Mouse (Mus musculus) liver, adult 2 months (tissue): ENCODE results near the gene 3110009E18Rik. TPM values are rescaled to one million over a fixed set of nuclear protein-coding genes. Genes with fewer than 3 reads are reported as not detected.

Source experiments
- DNase-seq: peaks from one replicate; pipeline ENCODE4 v3.0.0-alpha.2; 2011; ENCODE audit warnings: low read depth, low spot score; ENCODE audit errors: extremely low read depth
- H3K27ac ChIP-seq: fragments of 200-500 bp; replicated peaks from 2 replicates; pipeline ENCODE4 v1.5.1; 2012; ENCODE audit warnings: low read depth, mild to moderate bottlenecking, control low read depth, inconsistent platforms, low read length; ENCODE audit not compliant: insufficient read depth
- H3K27me3 ChIP-seq: fragments of 200-500 bp; 2 replicates; pipeline ENCODE4 v1.6.1; 2012; ENCODE audit warnings: mild to moderate bottlenecking, moderate library complexity, low read length, inconsistent platforms; ENCODE audit not compliant: control insufficient read depth, insufficient read depth
- H3K36me3 ChIP-seq: fragments of 200-500 bp; 2 replicates; pipeline ENCODE4 v1.6.1; 2012; ENCODE audit warnings: low read length, inconsistent platforms; ENCODE audit not compliant: control insufficient read depth, insufficient read depth
- H3K4me1 ChIP-seq: fragments of 200-500 bp; 2 replicates; pipeline ENCODE4 v1.6.1; 2011; ENCODE audit warnings: low read length; ENCODE audit not compliant: control insufficient read depth, insufficient read depth
- H3K4me3 ChIP-seq: fragments of 200-500 bp; 2 replicates; pipeline ENCODE4 v1.5.1; 2011; ENCODE audit warnings: low read depth, mild to moderate bottlenecking, control low read depth, low read length, moderate library complexity; ENCODE audit not compliant: insufficient read depth
- H3K79me2 ChIP-seq: fragments of 200-500 bp; 2 replicates; pipeline ENCODE4 v1.6.1; 2012; ENCODE audit warnings: inconsistent platforms, mild to moderate bottlenecking, low read length, moderate library complexity; ENCODE audit not compliant: control insufficient read depth, insufficient read depth
- H3K9ac ChIP-seq: fragments of 200-500 bp; 2 replicates; pipeline ENCODE4 v1.6.1; 2012; ENCODE audit warnings: low read depth, mild to moderate bottlenecking, control low read depth, inconsistent platforms, low read length
- CTCF ChIP-seq: fragments of 200-500 bp; IDR thresholded peaks from 2 replicates; pipeline ENCODE4 v1.5.1; 2011; ENCODE audit warnings: low read depth, low read length, control low read depth
- POLR2A ChIP-seq: fragments of 200-500 bp; IDR thresholded peaks from 2 replicates; pipeline ENCODE4 v1.6.1; 2011; ENCODE audit warnings: low read length, control low read depth; ENCODE audit not compliant: insufficient read depth; ENCODE audit errors: extremely low read depth
- WGBS: fragments of 180-500 bp; shearing (Covaris S2); methylation state at CpG from one replicate; pipeline ENCODE4 v1.1.7; 2018; 5-methylcytosine and 5-hydroxymethylcytosine counted together
- polyA plus RNA-seq: library from polyadenylated mRNA; depleted of rRNA; stranded (reverse); fragments of >200 nt; gene quantifications from 2 replicates; pipeline ENCODE4 v1.2.3, GENCODE M21; 2012
- total RNA-seq: library from RNA; depleted of rRNA; stranded (reverse); fragments of >200 nt; gene quantifications from 2 replicates; pipeline ENCODE4 v1.2.3, GENCODE M21; 2014

Gene 3110009E18Rik
- total and polyA plus RNA-seq, 2 experiments, result 0.61 to 1.4 TPM

DNA sequence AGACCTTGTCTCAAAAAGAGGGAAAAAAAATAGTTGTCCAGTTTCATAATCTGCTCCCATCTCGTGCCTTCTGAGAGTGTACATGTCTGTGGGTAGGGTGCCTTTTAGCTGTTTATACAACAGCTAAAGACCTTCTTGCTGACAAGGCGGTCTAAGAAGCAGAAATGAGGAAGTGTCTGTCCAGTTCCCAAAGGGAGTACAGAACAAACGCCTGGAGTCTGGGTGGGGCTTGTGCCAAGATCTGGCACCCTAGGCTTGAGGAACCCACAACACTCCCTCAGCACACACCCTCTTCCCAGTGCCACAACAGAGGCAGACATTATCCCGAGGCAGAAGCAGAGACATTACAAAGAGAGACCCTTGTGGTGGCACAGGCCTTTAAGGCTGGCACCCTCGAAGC is 45.5 kb upstream of the 3110009E18Rik start:
- no peak for DNase-seq
- Histone ChIP-seq H3K4me3 (no peak overlapping the region), H3K4me1 (peaks cover 24% of the 10 kb centered on the region), H3K36me3 (no peaks in the 10 kb centered on the region), H3K27me3 (no peaks in the 10 kb centered on the region), H3K79me2 (peaks cover 15% of the 10 kb centered on the region; the same call in 1 of the 2 replicates), H3K27ac (no peak overlapping the region), H3K9ac (no peak overlapping the region)
- TF ChIP-seq CTCF, result no peak
- no peak for TF ChIP-seq POLR2A
- 74% methylated on average over 5 of the region's 5 CpGs for WGBS

DNA sequence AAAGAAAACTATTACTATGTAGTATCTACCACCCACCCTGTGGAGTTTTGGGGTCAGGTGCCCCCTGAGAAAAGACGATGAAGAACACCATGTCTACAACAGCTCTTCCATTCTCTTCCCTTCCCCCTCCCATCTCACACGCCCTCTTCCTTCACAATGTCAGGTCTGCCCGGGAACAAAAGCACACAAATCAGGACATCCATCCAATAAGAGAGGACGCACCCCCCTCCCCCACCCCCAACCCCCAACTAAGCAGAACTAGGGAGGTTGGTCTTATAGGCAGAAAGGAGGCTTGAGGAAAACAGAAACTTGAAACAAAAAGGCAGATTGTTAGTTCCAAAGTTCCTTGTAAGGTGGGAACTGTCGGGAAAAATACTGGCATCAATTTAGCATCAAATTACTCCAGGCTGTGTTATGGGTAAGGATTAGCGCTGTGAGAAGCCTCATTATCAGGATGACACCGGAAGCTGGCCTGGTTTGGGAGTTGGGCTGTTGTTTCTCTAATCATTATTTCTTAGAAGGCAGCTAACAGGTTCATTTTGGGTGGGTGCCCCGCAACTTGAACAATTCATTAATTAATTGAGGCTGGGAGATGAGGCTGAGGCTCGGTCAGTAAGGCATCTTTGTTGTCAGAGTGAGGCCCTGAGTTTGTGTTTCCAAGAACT is 43.1 kb upstream of the 3110009E18Rik start:
- H3K79me2 ChIP-seq, result no peaks in the 10 kb centered on the region
- no peaks in the 10 kb centered on the region for H3K36me3 ChIP-seq
- peaks cover 7% of the 10 kb centered on the region for H3K4me1 ChIP-seq
- H3K9ac ChIP-seq, result no peak overlapping the region
- no peak overlapping the region for H3K4me3 ChIP-seq
- H3K27ac ChIP-seq, result no peak overlapping the region
- no peaks in the 10 kb centered on the region for H3K27me3 ChIP-seq
- no peak for TF ChIP-seq POLR2A
- no peak for TF ChIP-seq CTCF
- 63% methylated on average over 9 of the region's 9 CpGs for WGBS
- DNase-seq, result no peak

DNA sequence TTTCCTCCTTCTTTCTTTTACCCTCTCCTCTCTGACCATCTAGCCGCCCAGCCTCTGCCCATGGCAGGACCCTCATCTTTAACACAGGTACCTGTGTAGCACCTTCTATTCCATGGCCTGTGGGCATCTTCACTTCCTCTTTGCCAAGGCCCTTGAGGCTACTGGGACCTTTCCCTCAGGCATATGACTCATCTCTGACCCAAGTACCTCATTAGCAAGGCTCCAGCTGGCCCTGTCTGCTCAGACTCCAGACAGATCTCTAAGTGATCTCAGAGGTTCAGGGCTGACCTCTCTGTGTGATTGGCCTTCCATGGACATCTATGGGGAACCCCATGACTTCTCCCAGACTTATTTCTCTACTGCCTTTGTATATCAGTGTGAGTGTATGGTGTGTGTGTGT is 40.4 kb upstream of the 3110009E18Rik start:
- no peak for DNase-seq
- TF ChIP-seq CTCF (no peak), POLR2A (no peak)
- H3K27ac ChIP-seq, result no peak overlapping the region
- no peaks in the 10 kb centered on the region for H3K27me3 ChIP-seq
- 92% methylated on average over 1 of the region's 1 CpGs for WGBS
- no peak overlapping the region for H3K4me3 ChIP-seq
- no peaks in the 10 kb centered on the region for H3K4me1 ChIP-seq
- no peaks in the 10 kb centered on the region for H3K36me3 ChIP-seq
- H3K9ac ChIP-seq, result no peak overlapping the region
- no peaks in the 10 kb centered on the region for H3K79me2 ChIP-seq

DNA sequence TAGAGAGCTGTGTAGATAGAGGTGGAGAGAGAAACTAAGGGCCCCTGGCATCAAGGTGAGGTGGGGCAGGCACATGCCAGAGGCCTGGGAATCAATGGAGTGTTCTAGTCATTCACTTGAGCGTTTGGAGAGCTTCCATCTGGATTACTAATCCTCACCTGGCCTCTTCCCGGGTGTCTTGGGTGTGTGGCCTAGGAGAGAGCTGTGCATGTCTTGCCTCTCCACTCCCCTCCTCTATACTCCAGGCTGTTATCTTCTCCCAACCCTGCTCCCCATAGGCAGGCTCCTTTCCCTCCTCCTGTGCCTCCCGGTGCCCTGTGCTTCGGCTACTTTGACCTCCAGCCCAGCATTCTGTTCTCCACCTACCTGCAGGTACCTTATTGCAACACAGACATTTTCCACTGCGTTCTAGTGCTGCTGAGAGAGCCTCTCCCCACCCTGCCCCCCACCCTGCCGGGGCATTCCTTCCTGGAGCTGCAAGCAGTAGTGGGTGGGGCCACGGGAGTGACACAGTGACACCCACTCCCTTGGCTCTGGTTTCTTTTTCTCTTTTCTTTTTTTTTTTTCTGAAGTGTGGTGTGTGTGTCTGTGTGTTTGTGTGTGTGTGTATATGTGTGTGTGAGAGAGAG is 37.9 kb upstream of the 3110009E18Rik start:
- WGBS, result 22% methylated on average over 7 of the region's 7 CpGs
- Histone ChIP-seq H3K27ac (no peak overlapping the region), H3K4me3 (no peak overlapping the region), H3K9ac (no peak overlapping the region), H3K4me1 (no peaks in the 10 kb centered on the region), H3K27me3 (no peaks in the 10 kb centered on the region), H3K36me3 (no peaks in the 10 kb centered on the region), H3K79me2 (no peaks in the 10 kb centered on the region)
- DNase-seq, result no peak
- TF ChIP-seq CTCF (no peak), POLR2A (no peak)

DNA sequence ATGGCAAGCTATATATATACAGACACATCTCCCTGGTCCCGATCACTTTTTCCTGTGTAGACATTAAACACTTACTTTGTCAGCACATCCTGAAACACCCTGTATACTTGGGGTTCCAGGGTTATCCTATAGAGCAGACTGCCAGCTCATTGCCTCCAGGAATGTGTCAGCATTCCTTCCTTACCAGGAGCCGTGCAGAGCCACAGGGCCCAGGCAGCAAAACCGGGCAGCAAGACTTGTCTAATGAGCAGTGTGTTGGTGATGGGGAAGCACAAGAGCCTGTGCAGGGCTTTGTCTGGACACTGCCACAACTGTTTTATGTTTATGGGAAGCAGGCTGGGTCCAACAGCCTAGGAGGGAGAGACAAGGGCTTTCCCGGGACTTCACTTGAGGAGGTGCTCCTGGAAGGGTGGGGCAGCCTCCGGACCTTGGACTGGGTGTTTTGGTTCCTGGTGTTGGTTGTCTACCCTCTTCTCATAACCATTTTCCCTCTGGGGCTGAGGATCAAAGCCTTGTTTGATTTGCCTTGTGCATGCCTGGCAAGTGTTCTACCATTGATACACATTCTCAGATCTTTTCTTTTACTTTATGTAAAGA is 37.0 kb upstream of the 3110009E18Rik start:
- 80% methylated on average over 5 of the region's 5 CpGs for WGBS
- Histone ChIP-seq H3K27ac (no peak overlapping the region), H3K36me3 (no peaks in the 10 kb centered on the region), H3K9ac (no peak overlapping the region), H3K4me1 (no peaks in the 10 kb centered on the region), H3K79me2 (no peaks in the 10 kb centered on the region), H3K4me3 (no peak overlapping the region), H3K27me3 (no peaks in the 10 kb centered on the region)
- DNase-seq, result no peak
- TF ChIP-seq POLR2A (no peak), CTCF (no peak)

DNA sequence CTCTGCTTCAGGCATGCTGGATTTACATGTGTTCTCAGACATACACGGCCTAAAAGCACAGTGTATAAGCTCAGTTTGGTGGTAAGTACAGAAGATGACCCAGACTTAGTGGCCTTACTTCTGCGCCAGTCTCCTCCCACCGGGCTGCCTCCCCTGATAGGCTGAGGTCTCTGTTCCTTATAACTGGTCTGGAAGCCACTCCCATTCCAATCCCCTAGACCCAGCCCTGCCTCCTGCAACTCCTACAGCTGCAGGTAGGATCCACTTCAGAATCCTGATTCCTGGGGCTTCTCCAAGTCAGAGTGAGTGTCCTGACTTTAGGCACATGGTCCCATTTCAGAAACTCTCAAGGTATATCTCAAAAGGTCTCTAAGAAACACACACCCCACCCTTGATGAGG is 35.3 kb upstream of the 3110009E18Rik start:
- Histone ChIP-seq H3K4me1 (no peaks in the 10 kb centered on the region), H3K4me3 (no peak overlapping the region), H3K79me2 (no peaks in the 10 kb centered on the region), H3K27me3 (no peaks in the 10 kb centered on the region), H3K27ac (no peak overlapping the region), H3K36me3 (no peaks in the 10 kb centered on the region), H3K9ac (no peak overlapping the region)
- TF ChIP-seq POLR2A, result no peak
- TF ChIP-seq CTCF, result no peak
- no peak for DNase-seq
- WGBS, result 86% methylated on average over 3 of the region's 3 CpGs
